Mouse (Mus musculus): Measurements from ENCODE around the gene Naga. TPM values are rescaled to one million over a fixed set of nuclear protein-coding genes. Genes with fewer than 3 reads are reported as not detected.

Gene Naga
- total and polyA plus RNA-seq, 2 experiments: 30.1 to 67.0 TPM

DNA sequence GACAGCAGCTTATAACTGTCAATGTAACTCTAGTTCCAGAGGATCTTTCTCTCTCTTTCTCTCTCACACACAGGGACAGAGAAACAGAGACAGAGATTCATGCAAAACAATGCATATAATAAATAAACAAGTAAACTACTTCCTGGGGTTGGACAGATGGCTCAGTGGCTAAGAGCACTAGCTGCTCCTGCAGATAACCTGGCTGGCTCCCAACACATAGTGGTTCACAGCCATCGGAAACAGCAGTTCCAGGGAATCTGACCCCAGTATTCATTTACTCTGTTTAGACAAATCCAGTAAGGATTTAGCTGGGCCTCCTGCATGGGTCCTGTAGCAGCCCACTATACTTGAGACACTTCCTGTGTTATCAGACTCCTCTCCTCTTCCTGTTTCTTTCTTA is 19.1 kb downstream of the Naga start:
- no peak for DNase-seq (ENCODE audit: extremely low read depth, low read depth, low spot score)
- no peak overlapping the region for H3K9ac ChIP-seq (ENCODE audit: low read depth, low read length)
- no peaks in the 10 kb centered on the region for H3K36me3 ChIP-seq (ENCODE audit: control insufficient read depth, insufficient read depth, low read length)
- H3K4me1 ChIP-seq (ENCODE audit: control insufficient read depth, insufficient read depth, low read length): no peaks in the 10 kb centered on the region
- WGBS: 32% methylated on average over 1 of the region's 1 CpGs
- no peaks in the 10 kb centered on the region for H3K79me2 ChIP-seq (ENCODE audit: control insufficient read depth, insufficient read depth, low read length)
- TF ChIP-seq CTCF (IDR thresholded peaks at IDR 0.05; ENCODE audit: low read depth, low read length) (no peak), POLR2A (IDR thresholded peaks at IDR 0.05; ENCODE audit: extremely low read depth, insufficient read depth, low read length) (no peak)
- H3K27ac ChIP-seq (replicated peaks; ENCODE audit: insufficient read depth, low read depth, low read length): no peak overlapping the region
- H3K4me3 ChIP-seq (ENCODE audit: insufficient read depth, low read depth, low read length): no peak overlapping the region
- H3K27me3 ChIP-seq (ENCODE audit: control insufficient read depth, insufficient read depth, low read length): no peaks in the 10 kb centered on the region

DNA sequence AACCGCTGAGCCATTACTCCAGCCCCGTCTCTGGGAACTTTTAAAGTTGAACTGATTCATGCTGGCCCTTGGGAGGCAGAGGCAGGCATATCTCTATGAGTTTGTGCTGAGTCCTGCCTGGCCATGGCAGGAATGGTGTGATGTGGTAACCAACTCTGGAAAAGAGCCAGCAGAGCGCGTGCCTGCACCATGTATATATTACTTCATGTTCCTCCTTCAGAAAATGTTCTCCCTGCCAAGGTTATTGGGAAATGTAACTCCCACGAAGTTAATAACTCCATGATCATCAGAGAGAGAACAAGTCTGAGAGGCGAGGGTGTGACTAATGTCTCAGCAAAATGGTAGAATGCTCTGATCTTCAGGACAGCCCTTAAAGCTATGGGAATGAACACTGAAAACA is 20.9 kb downstream of the Naga start:
- no peak overlapping the region for H3K27ac ChIP-seq (replicated peaks; ENCODE audit: insufficient read depth, low read depth, low read length)
- no peak for TF ChIP-seq CTCF (IDR thresholded peaks at IDR 0.05; ENCODE audit: low read depth, low read length)
- TF ChIP-seq POLR2A (IDR thresholded peaks at IDR 0.05; ENCODE audit: extremely low read depth, insufficient read depth, low read length): no peak
- no peaks in the 10 kb centered on the region for H3K79me2 ChIP-seq (ENCODE audit: control insufficient read depth, insufficient read depth, low read length)
- H3K9ac ChIP-seq (ENCODE audit: low read depth, low read length): no peak overlapping the region
- no peaks in the 10 kb centered on the region for H3K36me3 ChIP-seq (ENCODE audit: control insufficient read depth, insufficient read depth, low read length)
- H3K27me3 ChIP-seq (ENCODE audit: control insufficient read depth, insufficient read depth, low read length): no peaks in the 10 kb centered on the region
- no peak for DNase-seq (ENCODE audit: extremely low read depth, low read depth, low spot score)
- WGBS: 80% methylated on average over 6 of the region's 6 CpGs
- no peak overlapping the region for H3K4me3 ChIP-seq (ENCODE audit: insufficient read depth, low read depth, low read length)
- no peaks in the 10 kb centered on the region for H3K4me1 ChIP-seq (ENCODE audit: control insufficient read depth, insufficient read depth, low read length)

DNA sequence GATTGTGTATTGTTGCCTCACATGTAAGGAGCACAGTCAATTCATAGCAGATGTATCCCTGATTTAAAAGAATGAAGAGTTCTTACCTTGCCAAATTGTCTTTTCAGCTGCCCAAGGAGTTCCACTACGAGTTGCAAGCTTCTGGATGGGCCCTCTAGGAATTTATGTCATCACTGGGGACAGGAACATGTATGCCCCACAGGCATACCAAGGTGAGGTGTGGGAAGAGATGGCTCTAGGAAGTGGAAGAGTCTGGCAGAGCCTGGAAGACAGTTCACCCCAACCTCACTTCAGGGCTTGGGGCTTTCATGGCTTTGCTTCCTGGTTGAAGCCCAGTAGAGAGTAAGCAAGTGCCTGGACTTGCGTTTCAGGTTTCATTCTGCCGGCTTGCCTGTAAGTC is 30.3 kb downstream of the Naga start:
- 84% methylated on average over 3 of the region's 3 CpGs for WGBS
- TF ChIP-seq POLR2A (IDR thresholded peaks at IDR 0.05; ENCODE audit: extremely low read depth, insufficient read depth, low read length) (no peak), CTCF (IDR thresholded peaks at IDR 0.05; ENCODE audit: low read depth, low read length) (no peak)
- Histone ChIP-seq H3K4me3 (ENCODE audit: insufficient read depth, low read depth, low read length) (no peak overlapping the region), H3K27ac (replicated peaks; ENCODE audit: insufficient read depth, low read depth, low read length) (no peak overlapping the region), H3K27me3 (ENCODE audit: control insufficient read depth, insufficient read depth, low read length) (no peaks in the 10 kb centered on the region), H3K4me1 (ENCODE audit: control insufficient read depth, insufficient read depth, low read length) (no peaks in the 10 kb centered on the region), H3K9ac (ENCODE audit: low read depth, low read length) (no peak overlapping the region), H3K79me2 (ENCODE audit: control insufficient read depth, insufficient read depth, low read length) (no peaks in the 10 kb centered on the region), H3K36me3 (ENCODE audit: control insufficient read depth, insufficient read depth, low read length) (no peaks in the 10 kb centered on the region)
- no peak for DNase-seq (ENCODE audit: extremely low read depth, low read depth, low spot score)

DNA sequence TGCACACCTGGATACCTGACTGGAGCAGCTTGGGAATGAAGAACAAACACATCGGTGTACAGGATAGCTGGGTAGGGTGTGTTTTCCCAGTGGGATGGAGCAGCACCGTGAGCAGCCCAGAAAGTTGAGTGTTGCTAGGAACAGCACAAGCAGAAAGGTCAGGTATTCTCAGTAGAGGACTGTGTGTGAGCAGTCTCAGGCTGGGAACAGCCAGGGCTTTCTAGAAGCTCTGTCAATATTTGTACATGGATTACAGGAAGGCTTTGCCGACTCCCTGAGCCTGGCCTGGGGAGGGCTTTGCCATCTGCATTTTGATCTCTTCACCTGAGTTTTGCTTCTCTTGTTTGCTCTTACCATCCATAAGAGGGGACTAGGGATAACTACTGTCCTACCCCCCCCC is 31.6 kb downstream of the Naga start:
- Histone ChIP-seq H3K4me1 (ENCODE audit: control insufficient read depth, insufficient read depth, low read length) (no peaks in the 10 kb centered on the region), H3K36me3 (ENCODE audit: control insufficient read depth, insufficient read depth, low read length) (no peaks in the 10 kb centered on the region), H3K9ac (ENCODE audit: low read depth, low read length) (no peak overlapping the region), H3K79me2 (ENCODE audit: control insufficient read depth, insufficient read depth, low read length) (no peaks in the 10 kb centered on the region), H3K27me3 (ENCODE audit: control insufficient read depth, insufficient read depth, low read length) (no peaks in the 10 kb centered on the region), H3K4me3 (ENCODE audit: insufficient read depth, low read depth, low read length) (no peak overlapping the region), H3K27ac (replicated peaks; ENCODE audit: insufficient read depth, low read depth, low read length) (no peak overlapping the region)
- TF ChIP-seq POLR2A (IDR thresholded peaks at IDR 0.05; ENCODE audit: extremely low read depth, insufficient read depth, low read length) (no peak), CTCF (IDR thresholded peaks at IDR 0.05; ENCODE audit: low read depth, low read length) (no peak)
- WGBS: 21% methylated on average over 3 of the region's 3 CpGs
- no peak for DNase-seq (ENCODE audit: extremely low read depth, low read depth, low spot score)

DNA sequence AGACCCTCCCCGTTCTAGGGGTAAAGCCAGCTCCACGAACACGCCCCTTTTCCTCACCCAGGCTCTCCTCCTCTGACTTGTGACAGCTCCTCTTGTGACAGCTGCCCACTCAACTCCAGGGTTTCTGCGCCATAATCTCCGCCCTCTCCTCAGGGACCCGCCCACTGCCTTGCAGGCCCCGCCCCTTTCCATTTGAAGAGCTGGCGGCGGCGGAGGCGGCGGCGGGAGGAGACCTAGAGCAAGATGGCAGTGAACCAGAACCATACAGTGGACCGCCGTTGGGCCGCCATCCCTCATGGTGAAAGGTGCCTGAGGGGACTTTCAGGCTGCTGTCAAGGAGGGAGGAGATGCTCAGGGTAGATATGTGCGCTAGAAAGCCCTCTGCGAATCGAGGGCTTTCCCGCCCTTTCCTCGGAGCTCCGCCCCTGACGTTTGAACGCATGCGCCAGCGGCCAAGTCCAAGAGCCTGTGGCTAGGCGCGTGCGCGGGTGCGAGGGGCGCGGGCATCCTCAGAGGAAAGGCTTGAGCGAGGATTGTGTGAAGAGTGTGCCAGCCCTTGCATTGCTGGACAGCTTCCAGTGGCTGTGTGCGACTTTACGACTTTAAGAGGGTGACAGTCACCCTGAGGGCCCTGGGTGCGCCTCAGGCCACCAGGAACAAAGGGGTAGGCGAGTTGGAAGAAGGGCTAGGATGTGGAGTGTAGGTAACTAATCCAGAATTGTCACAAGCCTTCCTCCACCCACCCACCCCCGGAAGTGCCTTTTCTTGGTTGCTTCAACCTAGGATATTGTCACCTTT is 39.8 kb downstream of the Naga start, which contains the start of gene Wbp2nl:
Wbp2nl (plus strand) TSS at position 191 of the 798 bp plus-strand sequence.
- H3K4me3 ChIP-seq (ENCODE audit: insufficient read depth, low read depth, low read length): no peak within 1 kb of the TSS
- TF ChIP-seq POLR2A (IDR thresholded peaks at IDR 0.05; ENCODE audit: extremely low read depth, insufficient read depth, low read length): no peak
- no peak for TF ChIP-seq CTCF (IDR thresholded peaks at IDR 0.05; ENCODE audit: low read depth, low read length)
- no peak within 1 kb of the TSS for H3K9ac ChIP-seq (ENCODE audit: low read depth, low read length)
- H3K79me2 ChIP-seq (ENCODE audit: control insufficient read depth, insufficient read depth, low read length): no peaks in the 10 kb centered on the region
- no peak for DNase-seq (ENCODE audit: extremely low read depth, low read depth, low spot score)
- 72% methylated on average over 39 of the region's 39 CpGs for WGBS
- H3K27ac ChIP-seq (replicated peaks; ENCODE audit: insufficient read depth, low read depth, low read length): no peak within 1 kb of the TSS
- peaks cover 3% of the 10 kb centered on the region; the same call in 1 of the 2 replicates for H3K27me3 ChIP-seq (ENCODE audit: control insufficient read depth, insufficient read depth, low read length)
- H3K4me1 ChIP-seq (ENCODE audit: control insufficient read depth, insufficient read depth, low read length): no peaks in the 10 kb centered on the region
- no peaks in the 10 kb centered on the region for H3K36me3 ChIP-seq (ENCODE audit: control insufficient read depth, insufficient read depth, low read length)

DNA sequence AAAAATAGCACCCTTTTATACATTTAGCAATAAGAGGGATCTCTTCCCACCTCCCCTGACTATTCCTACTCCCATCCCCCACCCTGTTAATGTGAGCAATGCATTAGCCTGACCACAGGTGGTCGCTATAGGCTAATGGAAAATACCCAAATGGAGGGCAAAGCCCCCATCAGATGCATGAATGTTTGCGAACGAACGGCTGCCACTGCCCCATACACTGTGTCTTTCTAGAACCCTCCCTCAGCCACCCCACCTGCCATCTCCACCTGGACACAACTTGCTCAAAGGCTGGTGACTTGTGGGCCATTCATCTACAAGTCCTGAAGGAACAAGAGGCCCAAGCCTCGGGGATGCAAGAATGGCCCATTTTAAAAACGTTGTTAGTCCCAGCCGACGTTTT is 44.7 kb downstream of the Naga start:
- H3K79me2 ChIP-seq (ENCODE audit: control insufficient read depth, insufficient read depth, low read length): no peaks in the 10 kb centered on the region
- H3K4me1 ChIP-seq (ENCODE audit: control insufficient read depth, insufficient read depth, low read length): no peaks in the 10 kb centered on the region
- no peak overlapping the region for H3K4me3 ChIP-seq (ENCODE audit: insufficient read depth, low read depth, low read length)
- WGBS: 32% methylated on average over 8 of the region's 8 CpGs
- no peak for DNase-seq (ENCODE audit: extremely low read depth, low read depth, low spot score)
- peaks cover 3% of the 10 kb centered on the region; the same call in 1 of the 2 replicates for H3K27me3 ChIP-seq (ENCODE audit: control insufficient read depth, insufficient read depth, low read length)
- H3K27ac ChIP-seq (replicated peaks; ENCODE audit: insufficient read depth, low read depth, low read length): no peak overlapping the region
- H3K9ac ChIP-seq (ENCODE audit: low read depth, low read length): no peak overlapping the region
- H3K36me3 ChIP-seq (ENCODE audit: control insufficient read depth, insufficient read depth, low read length): no peaks in the 10 kb centered on the region
- TF ChIP-seq CTCF (IDR thresholded peaks at IDR 0.05; ENCODE audit: low read depth, low read length) (peak; percentile 24; the same call in 1 of the 2 replicates), POLR2A (IDR thresholded peaks at IDR 0.05; ENCODE audit: extremely low read depth, insufficient read depth, low read length) (no peak)
